Comparison of ENCODE assay signal across 9 mouse cellular contexts in genomic region chr9:62345633-62346387, GRCm38 (mm10). TPM values are rescaled to one million over a fixed set of nuclear protein-coding genes. Genes with fewer than 3 reads are reported as not detected.
DNase-seq lines count a peak whose midpoint lies in the region; ATAC-seq lines count a peak whose summit lies in the region.
"Had no signal": no experiment of that assay in that cellular context is flagged by ENCODE, and none has a peak within 500 bp of the region (broad histone marks: within the 10 kb centered on the region; RNA-seq: fewer than 3 reads in every experiment).

No protein-coding gene starts in this region.

- peak overlapping the region; percentile 88 for H3K4me3 ChIP-seq in embryonic facial prominence, embryonic 13.5 days
- H3K4me3 ChIP-seq in intestine, embryonic 15.5 days (replicated peaks) = peak overlapping the region; percentile 88

- no peaks in the 10 kb centered on the region for H3K9me3 ChIP-seq in embryonic facial prominence, embryonic 13.5 days
- H3K9me3 ChIP-seq in intestine, embryonic 15.5 days = no peaks in the 10 kb centered on the region

- DNase-seq in kidney, adult 18-20 months = peak; percentile 31
- no peak for DNase-seq in kidney, postnatal 14 days
- DNase-seq in naive thymus-derived CD4-positive, alpha-beta T cell, adult 2 months (ENCODE audit: low read depth) = peak; percentile 28
- DNase-seq in retina, embryonic 14.5 days (ENCODE audit: low spot score) = no peak
- DNase-seq in ovary, postnatal 10 days (ENCODE audit: low spot score) = no peak
- DNase-seq in urinary bladder, postnatal 4 days (ENCODE audit: low spot score in 2 of 2) = no peak

- peak overlapping the region; percentile 71 for H3K4me2 ChIP-seq in embryonic facial prominence, embryonic 13.5 days
- peak overlapping the region; percentile 84 for H3K4me2 ChIP-seq in intestine, embryonic 15.5 days (replicated peaks)

- ATAC-seq in embryonic facial prominence, embryonic 13.5 days (ENCODE audit: insufficient number of reproducible peaks, insufficient read depth, low FRiP score, low TSS enrichment, low read depth) = no peak
- no peak for ATAC-seq in intestine, embryonic 15.5 days
- ATAC-seq: Patski had no signal

- H3K9ac ChIP-seq in embryonic facial prominence, embryonic 13.5 days = peak overlapping the region; percentile 95; the same call in 1 of the 2 replicates
- peak overlapping the region; percentile 95; the same call in 1 of the 2 replicates for H3K9ac ChIP-seq in intestine, embryonic 15.5 days

- H3K4me1 ChIP-seq in embryonic facial prominence, embryonic 13.5 days = peaks cover 56% of the 10 kb centered on the region
- peaks cover 43% of the 10 kb centered on the region for H3K4me1 ChIP-seq in intestine, embryonic 15.5 days (replicated peaks)

- H3K27me3 ChIP-seq in embryonic facial prominence, embryonic 13.5 days = no peaks in the 10 kb centered on the region
- no peaks in the 10 kb centered on the region for H3K27me3 ChIP-seq in intestine, embryonic 15.5 days (replicated peaks)
- H3K27me3 ChIP-seq: Patski had no signal

- peak overlapping the region; percentile 99; the same call in 1 of the 2 replicates for H3K27ac ChIP-seq in embryonic facial prominence, embryonic 13.5 days
- H3K27ac ChIP-seq in intestine, embryonic 15.5 days = peak overlapping the region; percentile 95; the same call in 1 of the 2 replicates

- 57% methylated on average over 9 of the region's 9 CpGs for WGBS in embryonic facial prominence, embryonic 13.5 days
- 53% methylated on average over 9 of the region's 9 CpGs for WGBS in intestine, embryonic 15.5 days

- H3K36me3 ChIP-seq in embryonic facial prominence, embryonic 13.5 days = no peaks in the 10 kb centered on the region
- no peaks in the 10 kb centered on the region for H3K36me3 ChIP-seq in intestine, embryonic 15.5 days

RNA-seq across cellular contexts. Expression of gene Anp32a, which starts 4.7 kb away (rescaled TPM):
- polyA plus RNA-seq in embryonic facial prominence, embryonic 13.5 days (2015; fragmentation: Nextera tagmentation; extraction: Ambion mirVana) = 237 and 292 TPM in 2 replicates
- 149 and 165 TPM in 2 replicates for polyA plus RNA-seq in intestine, embryonic 15.5 days (2015; fragmentation: Nextera tagmentation; extraction: Ambion mirVana)

Comparison
In these comparisons a context has a peak if more than half of its experiments do, and no peak if none do; other contexts are left out.
1. DNase-seq: peak in kidney, adult 18-20 months (single experiment) and naive thymus-derived CD4-positive, alpha-beta T cell, adult 2 months (single experiment); none in kidney, postnatal 14 days (single experiment), retina, embryonic 14.5 days (single experiment), ovary, postnatal 10 days (single experiment) and urinary bladder, postnatal 4 days (0 of 2).